Mouse (Mus musculus) T-helper 2 cell (primary cell): ENCODE data around the gene Vars.
"Not testable (repeated sequence)": the region's sequence is repeated elsewhere in the genome, so short reads cannot be mapped to it uniquely, and the experiment has no call there.

Experiments used
- in situ Hi-C: fragments of 300-600 bp; cut with MboI, MseI; formaldehyde crosslinking; loops from one replicate; pipeline ENCODE4 v1.15.1; 2025; ENCODE audit warnings: high pct_unique_total_duplicates

The Vars gene

DNA sequence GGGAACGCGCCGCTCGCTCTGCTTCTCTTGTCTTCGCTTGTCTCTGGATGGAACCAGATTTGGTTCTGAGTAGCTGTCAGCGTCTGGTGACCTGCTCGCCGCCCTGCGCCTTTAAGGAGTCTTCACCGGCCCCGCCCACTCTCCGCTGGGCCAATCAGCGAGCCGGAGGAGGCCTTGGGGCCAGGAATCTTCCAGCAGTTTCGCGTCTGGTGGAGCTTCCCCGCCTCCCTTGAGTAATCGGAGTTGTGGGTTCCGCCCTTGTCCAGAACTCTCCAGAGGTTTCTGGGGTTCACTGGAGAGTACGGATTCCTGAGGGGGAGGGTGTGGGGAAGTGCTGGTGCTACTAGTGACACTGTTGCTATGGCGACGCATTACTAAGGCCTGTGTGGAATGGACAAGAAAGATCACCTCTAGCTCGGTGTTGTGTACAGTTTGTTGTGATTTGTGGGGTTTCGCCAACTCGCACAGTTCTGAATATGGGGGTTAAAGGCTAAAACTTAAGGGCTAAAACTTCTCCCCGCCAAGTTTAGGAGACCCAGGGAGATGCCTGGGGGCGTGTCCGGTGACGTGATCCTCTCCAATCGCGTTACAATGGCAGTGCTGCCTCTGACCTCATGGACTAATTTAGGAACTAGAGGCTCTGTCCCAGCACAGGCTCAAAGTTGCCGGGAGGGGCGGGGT lies 28.6 kb upstream of the Vars start, which contains the start of the genes Hspa1a and Hspa1l:
Gene Hspa1a, minus strand, starts transcription at position 88 of the 681 bp plus-strand sequence.
Gene Hspa1l, plus strand, starts transcription at position 635 of the 681 bp plus-strand sequence.
- in situ Hi-C loops = not testable (repeated sequence)

DNA sequence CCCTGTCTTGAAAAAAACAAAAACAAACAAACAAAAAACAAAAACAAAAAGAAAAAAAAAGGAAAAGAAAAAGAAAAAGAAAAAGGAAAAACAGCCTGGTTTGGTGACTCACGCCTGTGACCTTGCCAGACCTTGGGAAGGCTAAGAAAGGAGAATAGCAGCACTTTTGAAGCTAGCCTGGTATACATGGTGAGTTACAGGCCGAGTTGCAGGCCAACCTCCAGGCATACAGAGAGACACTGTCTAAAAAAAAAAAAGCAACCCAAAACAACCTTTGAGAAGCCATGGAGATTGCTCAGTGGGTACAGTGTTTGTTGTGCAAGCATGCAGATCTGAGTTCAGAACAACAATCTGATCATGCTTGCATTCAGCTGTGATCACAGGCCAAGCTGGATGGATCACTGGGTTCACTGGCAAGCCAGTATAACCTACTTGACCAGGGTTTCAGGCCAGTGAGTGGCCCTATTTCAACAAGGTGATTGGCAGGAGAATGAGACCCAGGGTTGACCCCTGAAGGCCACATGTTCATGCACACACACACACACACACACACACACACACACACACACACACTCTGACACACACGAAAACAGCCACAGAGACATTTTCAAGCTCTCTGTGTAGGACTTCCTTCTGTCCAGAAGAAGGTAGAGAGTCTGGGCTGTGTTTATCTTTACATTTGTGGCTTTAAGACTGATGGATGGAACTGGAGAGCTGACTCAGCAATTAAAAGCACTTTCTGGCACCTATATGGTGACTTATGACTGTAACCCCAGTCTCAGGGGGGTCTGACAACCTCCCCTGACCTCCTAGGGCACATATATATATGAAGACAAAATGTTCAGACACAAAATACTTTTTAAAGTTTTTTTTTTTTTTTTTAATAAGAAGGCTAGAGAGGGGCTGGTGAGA lies 24.9 kb upstream of the Vars start:
- in situ Hi-C loops = loop anchor here (25.0 kb wide), 1 partner anchor 1986 kb away; the partner anchor contains the start of genes Ppp1r11, Znrd1 and Znrd1as

DNA sequence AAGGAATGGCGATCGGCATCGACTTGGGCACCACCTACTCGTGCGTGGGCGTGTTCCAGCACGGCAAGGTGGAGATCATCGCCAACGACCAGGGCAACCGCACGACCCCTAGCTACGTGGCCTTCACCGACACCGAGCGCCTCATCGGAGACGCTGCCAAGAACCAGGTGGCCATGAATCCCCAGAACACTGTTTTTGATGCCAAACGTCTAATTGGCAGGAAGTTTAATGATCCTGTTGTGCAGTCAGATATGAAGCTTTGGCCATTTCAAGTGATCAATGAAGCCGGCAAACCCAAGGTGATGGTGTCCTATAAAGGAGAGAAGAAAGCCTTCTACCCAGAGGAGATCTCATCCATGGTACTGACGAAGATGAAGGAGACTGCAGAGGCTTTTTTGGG lies 23.8 kb upstream of the Vars start:
- in situ Hi-C loops = loop anchor here (25.0 kb wide), 1 partner anchor 1985 kb away; the partner anchor contains the start of genes Ppp1r11, Znrd1 and Znrd1as

DNA sequence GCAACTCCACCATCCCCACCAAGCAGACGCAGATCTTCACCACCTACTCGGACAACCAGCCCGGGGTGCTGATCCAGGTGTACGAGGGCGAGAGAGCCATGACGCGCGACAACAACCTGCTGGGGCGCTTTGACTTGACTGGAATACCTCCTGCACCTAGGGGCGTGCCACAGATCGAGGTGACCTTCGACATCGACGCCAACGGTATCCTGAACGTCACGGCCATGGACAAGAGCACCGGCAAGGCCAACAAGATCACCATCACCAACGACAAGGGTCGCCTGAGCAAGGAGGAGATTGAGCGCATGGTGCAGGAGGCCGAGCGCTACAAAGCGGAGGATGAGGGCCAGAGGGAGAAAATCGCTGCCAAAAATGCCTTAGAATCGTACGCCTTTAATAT lies 22.5 kb upstream of the Vars start:
- in situ Hi-C loops = loop anchor here (25.0 kb wide), 1 partner anchor 1984 kb away; the partner anchor contains the start of genes Ppp1r11, Znrd1 and Znrd1as

DNA sequence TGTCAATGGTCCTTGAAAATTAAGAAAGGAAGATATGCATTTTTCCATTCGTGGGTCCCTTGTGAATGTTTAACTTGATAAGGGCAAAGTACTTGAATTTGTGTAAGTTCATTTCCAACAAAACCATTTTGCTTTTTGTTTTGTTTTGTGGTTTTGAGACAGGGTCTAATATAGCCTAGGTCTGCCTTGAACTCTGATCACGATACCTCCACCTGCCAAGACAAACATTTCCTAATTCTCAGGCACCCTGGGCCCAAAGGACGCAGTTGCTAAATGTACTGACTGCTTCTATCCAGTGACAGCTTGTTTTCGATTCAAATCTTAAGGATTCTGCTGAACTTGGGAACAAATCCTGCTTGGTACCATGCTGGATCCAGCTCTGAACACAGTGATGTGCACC lies 21.2 kb upstream of the Vars start:
- in situ Hi-C loops = loop anchor here (25.0 kb wide), 1 partner anchor 1983 kb away; the partner anchor contains the start of genes Ppp1r11, Znrd1 and Znrd1as

DNA sequence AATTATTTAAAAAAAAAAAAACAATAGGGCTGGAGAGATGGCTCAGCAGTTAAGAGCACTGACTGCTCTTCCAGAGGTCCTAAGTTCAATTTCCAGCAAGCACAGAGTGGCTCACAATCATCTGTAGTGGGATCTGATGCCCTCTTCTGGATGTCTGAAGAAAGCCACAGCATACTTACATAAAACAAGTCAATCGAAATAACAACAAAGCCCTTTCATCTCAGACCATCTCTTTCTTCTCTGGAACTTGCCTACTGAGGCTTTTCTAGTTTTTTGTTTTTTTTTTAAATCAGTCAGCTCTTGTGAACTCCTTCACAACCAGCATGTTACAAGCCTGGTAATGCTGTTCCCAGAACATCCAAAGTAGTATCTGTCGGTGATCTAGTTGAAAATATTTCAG lies 20.1 kb upstream of the Vars start:
- in situ Hi-C loops = loop anchor here (25.0 kb wide), 1 partner anchor 1982 kb away; the partner anchor contains the start of genes Ppp1r11, Znrd1 and Znrd1as

DNA sequence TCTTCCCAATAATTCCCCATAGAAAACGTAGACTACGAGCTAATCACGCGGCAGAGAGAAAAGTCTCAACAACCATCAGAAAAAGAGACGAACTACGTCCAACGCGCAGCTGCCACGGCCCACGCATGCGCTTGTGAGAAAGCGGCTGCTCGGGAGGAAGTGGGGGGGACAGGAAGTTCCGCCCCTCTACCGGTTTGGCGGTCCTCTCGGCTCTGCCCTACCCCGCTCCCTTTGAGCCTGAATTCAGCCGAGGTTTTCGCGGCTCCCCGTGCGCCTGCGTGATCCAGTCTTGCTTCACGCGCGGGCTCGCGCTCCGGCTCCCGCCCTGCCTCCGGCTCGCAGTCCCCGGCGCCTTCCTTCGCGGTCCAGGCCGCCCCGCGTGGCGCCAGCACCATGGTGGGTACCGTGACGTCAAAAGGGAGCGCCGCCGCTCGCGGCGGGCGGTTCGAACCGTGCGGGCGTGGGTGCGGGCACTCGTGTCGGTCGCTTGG lies 19.1 kb upstream of the Vars start, which contains the start of gene Lsm2:
Gene Lsm2, plus strand, starts transcription at position 173 of the 491 bp plus-strand sequence.
- in situ Hi-C loops = loop anchor here (25.0 kb wide), 1 partner anchor 1981 kb away; the partner anchor contains the start of genes Ppp1r11, Znrd1 and Znrd1as

DNA sequence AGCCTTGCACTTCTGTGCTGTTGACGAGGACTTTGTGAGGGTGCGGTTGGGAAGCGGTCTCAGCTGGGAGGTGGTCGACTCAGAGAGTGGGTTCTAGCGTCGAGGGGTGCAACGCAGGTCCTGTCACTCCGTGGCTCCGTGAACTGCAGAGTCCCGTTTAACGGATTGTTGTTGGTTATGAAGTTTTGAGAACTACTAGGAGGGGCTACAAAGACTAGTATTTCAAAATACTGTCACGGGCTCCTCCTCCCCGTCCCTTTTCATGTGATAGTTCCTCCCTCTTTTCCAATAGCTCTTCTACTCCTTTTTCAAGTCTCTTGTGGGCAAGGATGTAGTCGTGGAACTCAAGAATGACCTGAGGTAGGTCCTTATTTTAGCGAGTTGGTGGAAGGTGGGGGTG lies 18.5 kb upstream of the Vars start:
- in situ Hi-C loops = loop anchor here (25.0 kb wide), 1 partner anchor 1980 kb away; the partner anchor contains the start of genes Ppp1r11, Znrd1 and Znrd1as

DNA sequence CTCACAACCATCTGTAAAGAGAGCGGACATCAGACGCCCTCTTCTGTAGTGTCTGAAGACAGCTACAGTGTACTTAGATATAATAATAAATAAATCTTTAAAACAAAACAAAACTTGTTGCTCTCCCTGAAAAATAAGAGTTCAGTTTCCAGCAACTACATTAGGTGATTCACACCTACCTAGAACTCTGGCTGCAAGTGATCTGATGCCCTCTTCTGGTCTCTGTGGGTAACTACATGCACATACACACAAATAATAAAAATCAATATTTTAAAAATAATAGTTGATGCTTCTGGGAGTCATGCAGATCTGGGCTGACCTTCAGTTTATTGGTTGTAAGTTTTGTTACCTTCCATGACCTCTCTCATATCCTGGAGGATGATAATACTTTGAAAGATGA lies 16.6 kb upstream of the Vars start:
- in situ Hi-C loops = loop anchor here (25.0 kb wide), 1 partner anchor 1978 kb away; the partner anchor contains the start of genes Ppp1r11, Znrd1 and Znrd1as

DNA sequence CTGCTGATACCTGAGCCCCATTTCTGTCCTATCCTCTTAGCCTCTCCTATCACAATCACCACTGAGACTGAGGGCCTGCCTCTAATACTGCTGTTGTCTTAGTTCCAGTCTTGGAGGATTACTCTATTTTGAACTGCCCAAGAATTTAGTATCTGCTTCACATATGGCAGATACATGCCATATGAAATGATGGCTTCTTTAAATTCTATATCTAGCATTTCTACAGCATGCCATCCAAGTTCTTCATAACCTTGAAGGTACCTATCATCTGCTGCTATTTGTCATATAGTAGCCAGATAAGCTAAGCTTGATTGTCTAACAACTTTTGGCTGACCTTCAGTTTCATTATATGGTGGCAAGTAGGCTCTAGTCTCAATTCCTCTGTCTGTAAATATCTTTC lies 6.0 kb upstream of the Vars start:
- in situ Hi-C loops = loop anchor here (25.0 kb wide), 1 partner anchor 1968 kb away; the partner anchor contains the start of genes Ppp1r11, Znrd1 and Znrd1as

DNA sequence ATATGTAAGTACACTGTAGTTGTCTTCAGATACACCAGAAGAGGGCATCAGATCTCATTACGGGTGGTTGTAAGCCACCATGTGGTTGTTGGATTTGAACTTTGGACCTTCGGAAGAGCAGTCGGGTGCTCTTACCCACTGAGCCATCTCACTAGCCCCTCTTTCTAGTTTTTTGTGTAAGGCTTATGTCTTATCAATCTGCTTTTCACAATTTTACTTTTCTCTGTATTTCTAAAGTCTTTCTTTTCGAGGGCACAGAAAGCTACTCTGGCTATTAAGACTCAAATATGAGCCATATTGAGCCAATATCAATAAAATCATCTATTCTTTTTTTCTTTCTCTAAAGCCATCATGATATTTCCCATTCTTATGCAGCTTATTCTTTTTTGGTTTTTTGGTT lies 5.6 kb upstream of the Vars start:
- in situ Hi-C loops = loop anchor here (25.0 kb wide), 1 partner anchor 1967 kb away; the partner anchor contains the start of genes Ppp1r11, Znrd1 and Znrd1as

DNA sequence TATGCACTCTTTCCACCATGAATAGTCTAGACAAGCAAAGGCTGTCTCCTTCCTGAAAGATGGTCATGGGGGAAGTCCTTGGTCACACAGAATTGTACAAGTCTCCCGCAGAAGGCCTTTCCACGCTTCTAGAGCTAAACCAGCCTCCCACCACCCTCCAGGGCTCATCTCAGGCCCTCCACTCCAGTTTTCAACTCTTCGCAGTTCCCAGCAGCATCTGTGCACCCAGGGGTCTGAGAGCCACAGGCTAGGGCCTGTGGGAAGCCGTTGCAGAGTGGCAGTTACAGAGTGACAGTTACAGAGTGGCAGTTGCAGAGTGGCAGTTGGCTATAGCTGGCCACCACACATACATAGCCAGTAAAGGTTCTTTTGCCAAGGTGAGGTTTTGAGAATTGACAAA lies 4.9 kb upstream of the Vars start:
- in situ Hi-C loops = loop anchor here (25.0 kb wide), 1 partner anchor 1966 kb away; the partner anchor contains the start of genes Ppp1r11, Znrd1 and Znrd1as

DNA sequence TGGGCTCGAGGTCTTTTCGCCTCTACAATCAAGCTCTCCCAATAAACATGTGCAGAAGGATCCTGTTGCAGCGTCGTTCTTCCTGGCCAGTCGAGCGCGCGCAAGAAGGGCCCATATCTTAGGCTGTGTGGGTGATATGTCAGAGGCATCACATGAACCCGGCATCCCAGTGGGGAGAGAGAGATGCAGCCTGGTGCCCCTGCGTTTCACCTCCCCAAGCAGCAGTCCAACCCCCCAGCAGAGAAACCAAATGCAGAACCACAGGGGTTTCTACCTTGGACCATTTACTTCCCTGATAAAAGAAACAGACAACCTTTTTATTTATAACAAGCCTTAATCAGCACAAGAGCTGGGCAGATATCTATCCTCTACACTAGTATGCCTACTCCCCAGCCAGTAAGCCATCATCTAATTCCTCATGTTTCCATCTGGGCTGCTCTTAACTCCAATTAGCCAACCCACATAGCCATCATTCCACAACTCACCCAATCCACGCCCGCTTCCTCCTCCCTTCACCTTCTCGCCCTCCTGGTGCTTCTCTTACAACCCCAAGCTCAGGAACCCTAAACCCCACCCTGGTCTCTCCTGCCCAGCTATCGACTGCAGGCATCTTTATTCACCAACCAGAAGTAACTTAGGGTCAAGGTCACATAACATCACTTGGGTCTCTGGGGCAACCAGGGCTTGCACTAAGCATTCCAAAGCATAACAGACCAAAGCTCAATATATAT lies 4.2 kb upstream of the Vars start:
- in situ Hi-C loops = loop anchor here (25.0 kb wide), 1 partner anchor 1966 kb away; the partner anchor contains the start of genes Ppp1r11, Znrd1 and Znrd1as

DNA sequence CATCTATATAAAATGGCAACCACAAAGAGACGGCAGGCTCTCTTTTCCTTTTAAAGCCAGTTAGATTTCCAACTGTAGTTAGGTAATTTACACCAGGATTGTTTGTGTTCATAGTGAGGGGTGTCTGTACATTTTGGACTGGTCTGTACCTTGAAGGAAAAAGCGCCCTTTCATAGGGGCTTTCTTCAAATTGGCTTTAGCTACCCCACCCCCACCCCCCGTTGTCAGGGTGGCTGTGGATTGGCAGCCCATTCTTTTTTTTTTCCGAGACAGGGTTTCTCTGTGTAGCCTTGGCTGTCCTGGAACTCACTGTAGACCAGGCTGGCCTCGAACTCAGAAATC lies 3.7 kb upstream of the Vars start:
- in situ Hi-C loops = loop anchor here (25.0 kb wide), 1 partner anchor 1965 kb away; the partner anchor contains the start of genes Ppp1r11, Znrd1 and Znrd1as

DNA sequence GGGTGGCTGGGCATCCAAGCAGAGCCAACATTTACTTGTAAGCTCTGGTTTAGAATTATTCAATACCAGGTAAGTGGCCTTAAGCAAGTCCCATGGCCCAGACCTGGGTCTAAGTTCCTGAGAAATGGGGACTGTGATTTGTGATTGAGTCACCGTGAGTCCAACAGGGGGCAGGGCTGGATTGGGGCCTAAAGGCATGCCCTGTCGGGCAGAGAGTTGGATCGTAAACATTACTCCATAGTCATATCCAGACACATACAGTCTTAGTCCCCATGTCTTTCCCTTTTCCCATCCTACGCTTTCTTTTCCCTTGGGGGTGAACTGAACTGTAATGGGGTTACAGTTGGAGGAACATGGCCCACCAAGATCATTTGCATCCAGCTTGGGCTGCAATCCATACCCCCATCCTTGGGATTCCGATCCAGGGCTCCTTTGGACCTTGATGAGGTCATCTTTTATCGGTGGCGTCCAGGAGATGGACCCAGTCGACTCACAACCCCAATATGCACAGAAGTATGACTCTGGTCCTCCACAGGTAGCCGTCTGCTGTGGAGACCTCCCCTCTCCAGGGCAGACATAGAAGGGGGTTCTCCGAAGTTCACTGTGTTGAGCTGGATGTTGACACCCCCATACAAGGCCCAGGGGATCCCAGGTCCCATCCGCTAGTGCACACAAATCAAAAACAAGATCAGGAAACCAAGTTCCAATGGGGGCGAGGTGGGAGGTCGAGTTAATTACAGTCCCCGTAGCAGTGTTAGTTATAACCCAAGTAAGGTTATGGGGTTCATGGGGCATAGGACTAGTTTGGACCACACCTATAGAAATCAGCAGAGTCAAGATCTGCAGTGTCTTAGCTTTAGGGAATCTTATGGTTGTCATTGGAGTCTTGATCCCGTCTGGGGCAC lies 2.0 kb upstream of the Vars start:
- in situ Hi-C loops = loop anchor here (25.0 kb wide), 1 partner anchor 1964 kb away; the partner anchor contains the start of genes Ppp1r11, Znrd1 and Znrd1as

DNA sequence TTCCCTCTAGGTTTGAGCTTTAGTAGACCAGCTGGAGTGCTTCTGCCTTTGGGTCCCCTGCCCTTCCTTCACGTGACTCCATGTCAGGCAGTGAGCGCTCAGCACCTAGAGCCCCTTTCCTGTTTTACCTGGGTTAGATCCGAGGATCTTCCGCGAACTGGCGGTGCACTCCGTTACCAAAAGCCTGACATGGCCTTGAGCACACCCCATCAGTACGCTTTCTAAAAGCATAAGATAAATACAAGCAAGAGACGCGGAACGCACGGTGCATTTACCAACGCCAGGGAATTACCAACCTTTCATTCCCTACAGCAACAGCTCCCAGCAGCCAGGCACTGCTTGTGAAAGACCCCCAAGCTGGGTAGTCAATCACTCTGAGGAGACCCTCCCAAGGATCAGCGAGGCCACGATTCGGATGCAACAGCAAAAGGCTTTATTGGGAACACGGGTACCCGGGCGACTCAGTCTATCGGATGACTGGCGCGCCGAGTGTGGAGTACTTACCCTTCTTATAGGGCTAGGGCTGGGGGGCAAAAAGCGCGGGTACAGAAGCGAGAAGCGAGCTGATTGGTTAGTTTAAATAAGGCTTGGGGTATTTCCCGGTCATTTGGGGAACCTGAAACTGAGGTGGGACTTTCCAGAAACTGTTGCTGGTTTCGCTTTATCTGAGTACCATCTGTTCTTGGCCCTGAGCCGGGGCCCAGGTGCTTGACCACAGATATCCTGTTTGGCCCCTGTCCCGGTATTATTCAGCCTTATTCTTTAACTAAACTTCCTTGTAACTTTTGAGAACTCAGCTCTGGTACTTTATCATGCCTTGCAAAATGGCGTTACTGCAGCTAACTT lies 693 bp upstream of the Vars start:
- in situ Hi-C loops = loop anchor here (10.0 to 25.0 kb wide), 2 partner anchors 115 to 1962 kb away; partner anchors contain the start of genes Ly6g5b, Ppp1r11, Znrd1 and Znrd1as

DNA sequence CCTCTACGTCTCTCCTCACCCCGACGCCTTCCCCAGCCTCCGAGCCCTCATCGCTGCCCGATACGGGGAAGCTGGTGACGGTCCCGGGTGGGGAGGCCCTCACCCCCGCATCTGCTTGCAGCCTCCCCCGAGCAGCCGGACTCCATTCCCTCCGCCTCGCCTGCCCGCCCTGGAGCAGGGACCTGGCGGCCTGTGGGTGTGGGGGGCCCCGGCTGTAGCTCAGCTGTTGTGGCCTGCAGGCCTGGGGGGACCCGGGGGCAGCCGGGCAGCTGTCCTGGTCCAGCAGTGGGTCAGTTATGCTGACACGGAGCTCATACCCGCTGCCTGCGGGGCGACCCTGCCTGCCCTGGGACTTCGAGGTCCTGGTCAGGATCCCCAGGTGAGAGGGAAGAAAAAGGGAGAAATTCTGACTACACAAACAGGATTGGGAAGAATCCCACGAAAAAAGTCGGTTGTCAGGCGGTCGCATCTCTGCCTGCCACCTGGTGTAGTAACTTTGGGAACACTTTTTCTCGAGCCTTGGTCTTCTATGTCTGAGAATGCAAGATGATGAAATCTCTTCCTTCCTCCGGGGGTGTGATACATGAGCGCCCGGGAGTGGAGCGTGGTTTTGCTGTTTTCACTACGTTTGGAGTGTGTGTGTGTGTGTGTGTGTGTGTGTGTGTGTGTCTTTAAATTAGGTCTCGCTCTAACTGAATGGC lies 815 bp downstream of the Vars start:
- in situ Hi-C loops = loop anchor here (10.0 kb wide), 1 partner anchor 113 kb away; the partner anchor contains the start of gene Ly6g5b
